ENCODE assay signal across 15 mouse cellular contexts in the genomic region with DNA sequence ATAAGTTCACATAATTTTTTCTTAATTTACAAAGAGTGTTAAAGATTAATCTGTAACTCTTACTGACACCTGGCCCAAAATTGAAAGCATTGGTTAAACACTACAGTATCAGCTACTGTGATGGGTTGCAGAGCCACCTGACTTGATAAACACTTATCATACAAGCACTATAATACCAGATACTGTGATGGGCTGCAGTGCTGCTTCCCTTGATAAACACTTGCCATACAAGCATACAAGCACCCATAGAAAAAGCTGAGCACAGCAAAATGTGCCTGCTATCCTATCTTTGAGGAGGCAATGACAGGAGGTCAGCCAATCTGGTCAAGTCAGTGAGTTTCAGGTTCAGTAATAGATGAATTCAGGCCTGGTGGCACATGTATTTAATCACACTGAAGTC.
"Had no signal": no experiment of that assay in that cellular context is flagged by ENCODE, and none has a peak within 500 bp of the region (broad histone marks: within the 10 kb centered on the region; RNA-seq: fewer than 3 reads in every experiment).

No protein-coding gene starts in this region.

- H3K9me3 ChIP-seq: limb, embryonic 10.5 days; limb, embryonic 13.5 days; megakaryocyte, embryonic 14.5 days had no signal

- H3K27me3 ChIP-seq: limb, embryonic 13.5 days; megakaryocyte, embryonic 14.5 days had no signal

- H3K4me3 ChIP-seq: limb, embryonic 10.5 days; limb, embryonic 13.5 days; megakaryocyte, embryonic 14.5 days had no signal

- H3K4me1 ChIP-seq: limb, embryonic 10.5 days; limb, embryonic 13.5 days had no signal

- H3K9ac ChIP-seq: limb, embryonic 13.5 days had no signal

- ATAC-seq: intestine, embryonic 16.5 days had no signal

- DNase-seq: kidney, adult 18-20 months; kidney, adult 9 months; kidney, postnatal 14 days; kidney, postnatal 4 days; lung, adult 2 months; midbrain, embryonic 14.5 days; thymus, adult 2 months; thymus, postnatal 14 days; thymus, postnatal 4 days had no signal

- H3K4me2 ChIP-seq: limb, embryonic 13.5 days; midbrain, embryonic 11.5 days had no signal

- H3K27ac ChIP-seq: limb, embryonic 10.5 days; limb, embryonic 13.5 days; macrophage had no signal
